Mouse (Mus musculus) MEL (cell line): ENCODE data around the gene Brd1. TPM values are rescaled to one million over a fixed set of nuclear protein-coding genes. Genes with fewer than 3 reads are reported as not detected.

ENCODE experiments used
- DNase-seq: peaks from one replicate; pipeline ENCODE4 v3.0.0; 2011; ENCODE audit warnings: low read depth, low spot score
- H3K27ac ChIP-seq: 2 replicates; pipeline ENCODE4 v1.5.1; 2012; ENCODE audit warnings: low read depth, mild to moderate bottlenecking, control low read depth, low read length, moderate library complexity; ENCODE audit not compliant: control insufficient read depth
- H3K27me3 ChIP-seq, 2 experiments: fragments of 150-350 bp in 1 of 2; sonication (generic) in 1 of 2; 2 replicates each; pipeline ENCODE4 v1.6.1; 2012; ENCODE audit warnings: low read length in 2 of 2, mild to moderate bottlenecking in 2 of 2, improper control_type of control experiment in 1 of 2, moderate library complexity in 1 of 2; ENCODE audit not compliant: insufficient read depth in 2 of 2, control insufficient read depth in 1 of 2
- H3K36me3 ChIP-seq, 2 experiments: 2 replicates each; pipeline ENCODE4 v1.6.1; 2012 to 2014; ENCODE audit warnings: low read length in 2 of 2, improper control_type of control experiment in 1 of 2, inconsistent platforms in 1 of 2, mild to moderate bottlenecking in 1 of 2; ENCODE audit not compliant: insufficient read depth in 2 of 2, control insufficient read depth in 1 of 2
- H3K4me1 ChIP-seq, 2 experiments: fragments of 150-350 bp in 1 of 2; sonication (generic) in 1 of 2; 2 replicates each; pipeline ENCODE4 v1.6.1; 2012; ENCODE audit warnings: low read length in 2 of 2, improper control_type of control experiment in 1 of 2, mild to moderate bottlenecking in 1 of 2; ENCODE audit not compliant: insufficient read depth in 2 of 2, control insufficient read depth in 1 of 2
- H3K4me3 ChIP-seq, 2 experiments: fragments of 150-350 bp in 1 of 2; sonication (generic) in 1 of 2; 2 replicates each; pipeline ENCODE4 v1.5.1; 2012; ENCODE audit warnings: low read depth in 2 of 2, low read length in 2 of 2, mild to moderate bottlenecking in 2 of 2, moderate library complexity in 2 of 2, control low read depth in 1 of 2, improper control_type of control experiment in 1 of 2; ENCODE audit not compliant: control insufficient read depth in 1 of 2, insufficient read depth in 1 of 2
- H3K79me2 ChIP-seq: 2 replicates; pipeline ENCODE4 v1.6.1; 2012; ENCODE audit warnings: mild to moderate bottlenecking, low read length, moderate library complexity; ENCODE audit not compliant: control insufficient read depth, poor library complexity, insufficient read depth
- H3K9ac ChIP-seq: 2 replicates; pipeline ENCODE4 v1.6.1; 2012; ENCODE audit warnings: low read depth, mild to moderate bottlenecking, control low read depth, low read length, moderate library complexity; ENCODE audit not compliant: control insufficient read depth, poor library complexity, severe bottlenecking
- H3K9me3 ChIP-seq: fragments of 150-350 bp; sonication (generic); replicated peaks from 2 replicates; pipeline ENCODE4 v1.6.1; 2012; ENCODE audit warnings: mild to moderate bottlenecking, low read length, improper control_type of control experiment, moderate library complexity; ENCODE audit not compliant: insufficient read depth
- CHD1 ChIP-seq: IDR thresholded peaks from 2 replicates; pipeline ENCODE4 v1.6.1; 2012; ENCODE audit warnings: low read depth, mild to moderate bottlenecking, inconsistent platforms, low read length, improper control_type of control experiment
- GATA1 ChIP-seq: IDR thresholded peaks from 2 replicates; pipeline ENCODE4 v1.6.1; 2011; ENCODE audit warnings: low read depth, low read length, improper control_type of control experiment
- KAT2A ChIP-seq: conservative IDR thresholded peaks from 2 replicates; pipeline ENCODE4 v1.6.1; 2012; ENCODE audit warnings: low read depth, low read length, improper control_type of control experiment, inconsistent platforms
- MAX ChIP-seq: IDR thresholded peaks from 2 replicates; pipeline ENCODE4 v1.6.1; 2011; ENCODE audit warnings: low read length, improper control_type of control experiment
- MYB ChIP-seq: IDR thresholded peaks from 2 replicates; pipeline ENCODE4 v1.6.1; 2011; ENCODE audit warnings: mild to moderate bottlenecking, low read depth, low read length, improper control_type of control experiment
- MYC ChIP-seq: IDR thresholded peaks from 2 replicates; pipeline ENCODE4 v1.6.1; 2011; ENCODE audit warnings: low read depth, mild to moderate bottlenecking, low read length, improper control_type of control experiment, moderate library complexity
- NELFE ChIP-seq: IDR thresholded peaks from 2 replicates; pipeline ENCODE4 v1.6.1; 2011; ENCODE audit warnings: low read depth, low read length, improper control_type of control experiment
- POLR2AphosphoS5 ChIP-seq: IDR thresholded peaks from 2 replicates; pipeline ENCODE4 v1.6.1; 2012; ENCODE audit warnings: low read depth, borderline replicate concordance, mild to moderate bottlenecking, inconsistent platforms, low read length, moderate library complexity, mixed read lengths
- RAD21 ChIP-seq: IDR thresholded peaks from 2 replicates; pipeline ENCODE4 v1.6.1; 2011; ENCODE audit warnings: mild to moderate bottlenecking, low read depth, low read length, improper control_type of control experiment
- RCOR1 ChIP-seq: IDR thresholded peaks from 2 replicates; pipeline ENCODE4 v1.6.1; 2012; ENCODE audit warnings: low read depth, mild to moderate bottlenecking, inconsistent platforms, low read length, improper control_type of control experiment
- SMC3 ChIP-seq: IDR thresholded peaks from 2 replicates; pipeline ENCODE4 v1.6.1; 2011; ENCODE audit warnings: low read depth, low read length, improper control_type of control experiment
- TAL1 ChIP-seq: IDR thresholded peaks from 2 replicates; pipeline ENCODE4 v1.6.1; 2012; ENCODE audit warnings: mild to moderate bottlenecking, inconsistent platforms, low read length, moderate library complexity, mixed read lengths
- TCF12 ChIP-seq: IDR thresholded peaks from 2 replicates; pipeline ENCODE4 v1.6.1; 2014; ENCODE audit warnings: low read depth, mild to moderate bottlenecking, inconsistent platforms, low read length, improper control_type of control experiment, moderate library complexity
- UBTF ChIP-seq: IDR thresholded peaks from 2 replicates; pipeline ENCODE4 v1.6.1; 2012; ENCODE audit warnings: low read depth, mild to moderate bottlenecking, inconsistent platforms, low read length, improper control_type of control experiment, moderate library complexity, borderline replicate concordance; ENCODE audit not compliant: insufficient read depth
- USF1 ChIP-seq: IDR thresholded peaks from 2 replicates; pipeline ENCODE4 v1.6.1; 2014; ENCODE audit warnings: low read depth, mild to moderate bottlenecking, inconsistent platforms, low read length, improper control_type of control experiment, moderate library complexity
- USF2 ChIP-seq, 2 experiments: IDR thresholded peaks; 2 replicates each; pipeline ENCODE4 v1.6.1; 2011 to 2012; ENCODE audit warnings: improper control_type of control experiment in 2 of 2, low read length in 2 of 2, borderline replicate concordance in 1 of 2, inconsistent platforms in 1 of 2, low read depth in 1 of 2, mild to moderate bottlenecking in 1 of 2; ENCODE audit not compliant: insufficient read depth in 1 of 2
- ZMIZ1 ChIP-seq: IDR thresholded peaks from 2 replicates; pipeline ENCODE4 v1.6.1; 2012; ENCODE audit warnings: low read depth, mild to moderate bottlenecking, inconsistent platforms, low read length, improper control_type of control experiment, moderate library complexity
- polyA plus RNA-seq, 2 experiments: library from polyadenylated mRNA; stranded (reverse) in 1 of 2; unstranded in 1 of 2; fragments of >175 nt in 1 of 2; fragments of >200 nt in 1 of 2; gene quantifications; 2 replicates each; pipeline versions ENCODE4 v1.2.1 to v1.2.4; 2012; ENCODE audit warnings: low replicate concordance in 2 of 2, low read depth in 1 of 2; ENCODE audit not compliant: insufficient read length in 2 of 2, insufficient read depth in 1 of 2, missing spikeins in 1 of 2
- total RNA-seq: library from RNA; depleted of rRNA; stranded (reverse); fragments of 300-350 nt; gene quantifications from 2 replicates; pipeline ENCODE4 v1.2.3, GENCODE M21; 2012

Gene Brd1
- total and polyA plus RNA-seq, 3 experiments, result 33.7 to 72.7 (median 43.1) TPM

DNA sequence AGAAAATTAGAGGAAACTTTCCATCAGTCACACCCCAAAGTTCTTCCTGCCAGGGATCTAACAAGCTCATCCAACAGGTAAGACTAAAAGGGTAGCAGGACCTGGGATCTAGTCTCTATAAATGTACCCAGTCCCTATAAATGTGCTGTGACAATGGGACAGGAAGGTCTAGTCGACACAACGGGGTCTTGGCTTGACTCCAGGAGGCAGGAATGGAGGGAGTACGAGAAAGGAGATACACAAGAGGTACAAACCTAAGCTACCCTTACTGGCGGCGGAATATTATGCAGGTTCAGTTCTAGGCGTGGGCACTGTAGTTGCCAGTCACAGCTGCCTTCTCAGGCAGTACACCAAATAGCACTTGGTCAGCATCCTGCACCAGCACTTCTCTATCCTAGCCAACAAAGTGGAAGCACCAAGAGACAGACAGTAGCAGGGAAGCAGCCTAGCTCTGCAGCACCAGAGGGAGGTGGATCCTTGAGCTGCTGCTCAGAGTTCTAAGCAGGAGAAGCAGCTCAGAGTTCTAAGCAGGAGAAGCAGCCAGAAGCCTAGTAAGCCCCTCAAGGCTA lies 19.9 kb downstream of the Brd1 start:
- Histone ChIP-seq H3K4me1 (no peaks in the 10 kb centered on the region), H3K79me2 (peaks cover 5% of the 10 kb centered on the region), H3K9me3 (no peaks in the 10 kb centered on the region), H3K9ac (no peak overlapping the region), H3K36me3 (peaks cover 0 to 38% of the 10 kb centered on the region in 2 experiments; a peak in 2 of 4 replicates), H3K4me3 (no peak overlapping the region), H3K27ac (no peak overlapping the region), H3K27me3 (no peaks in the 10 kb centered on the region)
- TF ChIP-seq NELFE (no peak), CHD1 (no peak), USF1 (no peak), SMC3 (no peak), RAD21 (no peak), KAT2A (no peak)
- DNase-seq, result no peak

DNA sequence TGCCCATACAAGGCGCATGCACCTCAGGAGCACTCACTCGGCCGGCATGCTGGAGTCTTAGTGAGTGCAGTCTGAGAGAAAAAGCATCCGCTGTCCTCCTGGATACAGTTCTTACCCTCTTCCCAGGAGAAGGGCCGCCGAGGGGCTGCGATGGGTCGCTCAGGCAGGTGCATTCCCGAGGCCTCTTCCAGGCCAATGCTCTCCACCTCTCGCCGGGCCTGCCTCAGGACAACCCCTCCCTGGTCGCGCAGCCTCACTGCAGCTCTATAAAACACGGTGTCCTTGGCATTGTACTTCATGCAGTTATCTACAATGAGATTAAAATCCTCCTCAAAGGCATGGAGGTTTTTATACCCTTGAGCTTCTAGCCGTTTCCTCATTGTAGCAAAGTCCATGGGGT lies 21.5 kb downstream of the Brd1 start:
- Histone ChIP-seq H3K79me2 (no peaks in the 10 kb centered on the region; the same call in 1 of the 2 replicates), H3K9me3 (no peaks in the 10 kb centered on the region), H3K9ac (no peak overlapping the region), H3K27ac (no peak overlapping the region), H3K27me3 (no peaks in the 10 kb centered on the region), H3K4me3 (no peak overlapping the region), H3K36me3 (peaks cover 0 to 45% of the 10 kb centered on the region in 2 experiments; a peak in 2 of 4 replicates), H3K4me1 (no peaks in the 10 kb centered on the region)
- TF ChIP-seq RCOR1 (no peak), TCF12 (no peak), MYC (no peak), MAX (no peak), KAT2A (no peak)
- no peak for DNase-seq

DNA sequence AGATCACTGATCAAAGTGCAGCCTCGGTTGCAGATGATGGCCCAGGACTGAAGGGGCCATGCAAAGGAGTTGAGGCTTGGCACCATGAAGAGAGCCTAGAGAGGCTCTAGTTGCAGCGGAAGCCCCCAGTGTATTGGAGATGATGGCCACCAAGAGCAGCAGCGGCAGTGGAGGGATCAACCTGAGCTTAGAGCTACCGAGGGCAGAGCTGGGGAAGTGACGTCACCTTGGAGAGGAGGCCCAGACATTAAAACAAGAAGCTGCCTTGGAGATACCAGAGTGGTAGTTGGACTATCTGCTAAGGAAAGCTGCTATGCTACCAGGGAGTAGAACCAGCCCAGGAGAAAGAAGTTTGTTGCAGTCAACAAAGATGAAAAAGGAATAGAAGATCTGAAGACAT lies 24.2 kb downstream of the Brd1 start:
- H3K4me1 ChIP-seq, result no peaks in the 10 kb centered on the region
- no peaks in the 10 kb centered on the region for H3K79me2 ChIP-seq
- DNase-seq, result no peak
- no peak overlapping the region for H3K9ac ChIP-seq
- TF ChIP-seq UBTF, result no peak
- TF ChIP-seq MYB, result no peak
- TF ChIP-seq GATA1, result no peak
- no peak for TF ChIP-seq USF1
- TF ChIP-seq POLR2AphosphoS5, result no peak
- no peak for TF ChIP-seq ZMIZ1
- no peak for TF ChIP-seq USF2 (IDR thresholded peaks at IDR 0.05; ENCODE audit: borderline replicate concordance in 1 of 2, insufficient read depth in 1 of 2, low read depth in 1 of 2, low read length in 2 of 2)
- TF ChIP-seq TAL1, result no peak
- no peak for TF ChIP-seq MYC
- no peaks in the 10 kb centered on the region for H3K27me3 ChIP-seq
- no peak overlapping the region for H3K27ac ChIP-seq
- peaks cover 0 to 46% of the 10 kb centered on the region in 2 experiments; a peak in 2 of 4 replicates for H3K36me3 ChIP-seq
- no peak overlapping the region for H3K4me3 ChIP-seq
- H3K9me3 ChIP-seq, result no peaks in the 10 kb centered on the region
